In genomic region chr8:84979599-84980421, GRCm38 (mm10) we compare ENCODE assay signal across 8 mouse cellular contexts. TPM values are rescaled to one million over a fixed set of nuclear protein-coding genes. Genes with fewer than 3 reads are reported as not detected.
A peak's percentile ranks its signal among the peaks of the same experiment; 100 is the strongest.
DNase-seq lines count a peak whose midpoint lies in the region; ATAC-seq and TF ChIP-seq lines count a peak whose summit lies in the region.

No protein-coding gene starts in this region.

- H3K79me2 ChIP-seq in heart, adult 2 months (replicated peaks; ENCODE audit: control insufficient read depth, insufficient read depth, low read length), result no peaks in the 10 kb centered on the region

- peak overlapping the region; percentile 60 for H3K27ac ChIP-seq in embryonic facial prominence, embryonic 13.5 days
- peak overlapping the region; percentile 99 for H3K27ac ChIP-seq in heart, adult 2 months
- H3K27ac ChIP-seq in limb, embryonic 13.5 days, result no peak overlapping the region; the same call in 1 of the 2 replicates
- peak overlapping the region; percentile 45 for H3K27ac ChIP-seq in midbrain, embryonic 15.5 days
- H3K27ac ChIP-seq in spleen, adult 2 months (ENCODE audit: insufficient read depth, low read length), result peak overlapping the region; percentile 96

- peak overlapping the region; percentile 100 for H3K4me2 ChIP-seq in embryonic facial prominence, embryonic 13.5 days
- H3K4me2 ChIP-seq in limb, embryonic 13.5 days (replicated peaks), result peak overlapping the region; percentile 98
- peak overlapping the region; percentile 100 for H3K4me2 ChIP-seq in midbrain, embryonic 15.5 days

- DNase-seq in 3T3-L1 (ENCODE audit: low read depth, low spot score), result peak; percentile 99
- peak; percentile 70 to 90 for DNase-seq in adrenal gland, postnatal 4 days (ENCODE audit: low spot score in 2 of 2)
- DNase-seq in heart, adult 2 months, result peak; percentile 93 to 95
- peak; percentile 96 to 97 for DNase-seq in kidney, adult 8-10 months
- peak; percentile 93 to 97 for DNase-seq in spleen, adult 2 months (ENCODE audit: low read depth in 1 of 2, low spot score in 2 of 2)

- H3K27me3 ChIP-seq in embryonic facial prominence, embryonic 13.5 days, result peaks cover 40% of the 10 kb centered on the region
- no peaks in the 10 kb centered on the region for H3K27me3 ChIP-seq in heart, adult 2 months (ENCODE audit: control insufficient read depth, insufficient read depth, low read length)
- peaks cover 27% of the 10 kb centered on the region for H3K27me3 ChIP-seq in limb, embryonic 13.5 days
- H3K27me3 ChIP-seq in midbrain, embryonic 15.5 days (replicated peaks), result peaks cover 28% of the 10 kb centered on the region
- no peaks in the 10 kb centered on the region for H3K27me3 ChIP-seq in spleen, adult 2 months (ENCODE audit: control insufficient read depth, insufficient read depth, low read length)

- peak overlapping the region; percentile 59 for H3K9ac ChIP-seq in embryonic facial prominence, embryonic 13.5 days
- peak overlapping the region; percentile 81 for H3K9ac ChIP-seq in heart, adult 2 months (ENCODE audit: low read depth, low read length)
- peak overlapping the region; percentile 57 for H3K9ac ChIP-seq in limb, embryonic 13.5 days
- H3K9ac ChIP-seq in midbrain, embryonic 15.5 days, result peak overlapping the region; percentile 30

- WGBS in embryonic facial prominence, embryonic 13.5 days, result 1% methylated on average over 42 of the region's 42 CpGs
- WGBS in heart, adult 2 months, result 4% methylated on average over 36 of the region's 42 CpGs
- 4% methylated on average over 42 of the region's 42 CpGs for WGBS in limb, embryonic 13.5 days
- 3% methylated on average over 40 of the region's 42 CpGs for WGBS in midbrain, embryonic 15.5 days
- 3% methylated on average over 40 of the region's 42 CpGs for WGBS in spleen, adult 2 months

- peaks cover 84% of the 10 kb centered on the region for H3K4me1 ChIP-seq in embryonic facial prominence, embryonic 13.5 days
- H3K4me1 ChIP-seq in heart, adult 2 months (ENCODE audit: control insufficient read depth, insufficient read depth, low read length), result peaks cover 19% of the 10 kb centered on the region
- peaks cover 79% of the 10 kb centered on the region for H3K4me1 ChIP-seq in limb, embryonic 13.5 days
- peaks cover 68% of the 10 kb centered on the region for H3K4me1 ChIP-seq in midbrain, embryonic 15.5 days
- peaks cover 34% of the 10 kb centered on the region for H3K4me1 ChIP-seq in spleen, adult 2 months (ENCODE audit: control insufficient read depth, insufficient read depth, insufficient read length)

- TF ChIP-seq POLR2A in heart, adult 2 months (IDR thresholded peaks at IDR 0.05; ENCODE audit: insufficient read depth, low read depth, low read length), result peak; percentile 59
- TF ChIP-seq POLR2A in spleen, adult 2 months (IDR thresholded peaks at IDR 0.05; ENCODE audit: low read depth, low read length), result peak; percentile 49

- intact Hi-C loops in heart, adult 2 months (cut with DNase I), result loop anchor here (10.0 kb wide), 1 partner anchor 45 kb away; the partner anchor contains the start of genes Asna1 and Trir

- H3K9me3 ChIP-seq in embryonic facial prominence, embryonic 13.5 days, result no peaks in the 10 kb centered on the region
- H3K9me3 ChIP-seq in limb, embryonic 13.5 days, result no peaks in the 10 kb centered on the region
- H3K9me3 ChIP-seq in midbrain, embryonic 15.5 days, result no peaks in the 10 kb centered on the region

- no peaks in the 10 kb centered on the region for H3K36me3 ChIP-seq in embryonic facial prominence, embryonic 13.5 days
- H3K36me3 ChIP-seq in heart, adult 2 months (ENCODE audit: control insufficient read depth, insufficient read depth, low read length), result no peaks in the 10 kb centered on the region
- peaks cover 1% of the 10 kb centered on the region; the same call in 1 of the 2 replicates for H3K36me3 ChIP-seq in limb, embryonic 13.5 days
- no peaks in the 10 kb centered on the region for H3K36me3 ChIP-seq in midbrain, embryonic 15.5 days (replicated peaks)
- H3K36me3 ChIP-seq in spleen, adult 2 months (ENCODE audit: control insufficient read depth, insufficient read depth, low read length), result no peaks in the 10 kb centered on the region

- peak; percentile 27; the same call in 1 of the 2 replicates for ATAC-seq in embryonic facial prominence, embryonic 13.5 days (ENCODE audit: insufficient number of reproducible peaks, insufficient read depth, low FRiP score, low TSS enrichment, low read depth)
- peak; percentile 48 for ATAC-seq in limb, embryonic 13.5 days (ENCODE audit: low FRiP score, low read depth)
- ATAC-seq in midbrain, embryonic 15.5 days (replicated peaks), result peak; percentile 34

- no peak for TF ChIP-seq CTCF in heart, adult 2 months (IDR thresholded peaks at IDR 0.05)
- no peak for TF ChIP-seq CTCF in spleen, adult 2 months (IDR thresholded peaks at IDR 0.05; ENCODE audit: extremely low read depth, insufficient read depth, insufficient read length, insufficient replicate concordance)

- peak overlapping the region; percentile 60 for H3K4me3 ChIP-seq in embryonic facial prominence, embryonic 13.5 days
- H3K4me3 ChIP-seq in heart, adult 2 months, result peak overlapping the region; percentile 31
- H3K4me3 ChIP-seq in limb, embryonic 13.5 days, result peak overlapping the region; percentile 59
- peak overlapping the region; percentile 31 for H3K4me3 ChIP-seq in midbrain, embryonic 15.5 days
- H3K4me3 ChIP-seq in spleen, adult 2 months (ENCODE audit: extremely low read depth, insufficient read depth, insufficient read length), result peak overlapping the region; percentile 50

- TF ChIP-seq EP300 in heart, adult 2 months (IDR thresholded peaks at IDR 0.05; ENCODE audit: insufficient read depth, low read depth, low read length), result no peak

RNA-seq across cellular contexts. Expression of gene Junb, which starts 1.3 kb away (rescaled TPM):
- total RNA-seq in adrenal gland, postnatal 4 days (2021), result 10 to 100 TPM; 26.1 to 28.9 TPM
- 10.4 and 11.2 TPM in 2 replicates for polyA plus RNA-seq in embryonic facial prominence, embryonic 13.5 days (2015; fragmentation: Nextera tagmentation; extraction: Ambion mirVana)
- 10 to 100 TPM; 10.4 to 19.0 TPM for total RNA-seq in heart, adult 2 months (2021)
- polyA plus RNA-seq in heart, adult 2 months (2012; rRNA removed), result 13.1 and 17.3 TPM in 2 replicates
- 8.2 and 8.4 TPM in 2 replicates for polyA plus RNA-seq in limb, embryonic 13.5 days (2015; fragmentation: Nextera tagmentation; extraction: Ambion mirVana)
- 5.5 and 6.8 TPM in 2 replicates for polyA plus RNA-seq in midbrain, embryonic 15.5 days (2015; fragmentation: Nextera tagmentation; extraction: Ambion mirVana)
- 89.2 and 154 TPM in 2 replicates for polyA plus RNA-seq in spleen, adult 2 months (2012; rRNA removed)

RNA-seq across cellular contexts. Expression of gene Rnaseh2a, which starts 10.2 kb away (rescaled TPM):
- 100 to 1,000 TPM; 122 to 138 TPM for total RNA-seq in adrenal gland, postnatal 4 days (2021)
- 93.2 and 94.5 TPM in 2 replicates for polyA plus RNA-seq in embryonic facial prominence, embryonic 13.5 days (2015; fragmentation: Nextera tagmentation; extraction: Ambion mirVana)
- total RNA-seq in heart, adult 2 months (2021), result 10 to 100 TPM; 38.1 to 50.5 TPM
- polyA plus RNA-seq in heart, adult 2 months (2012; rRNA removed), result 33.7 and 46.3 TPM in 2 replicates
- 90.9 and 93.2 TPM in 2 replicates for polyA plus RNA-seq in limb, embryonic 13.5 days (2015; fragmentation: Nextera tagmentation; extraction: Ambion mirVana)
- 54.2 and 54.7 TPM in 2 replicates for polyA plus RNA-seq in midbrain, embryonic 15.5 days (2015; fragmentation: Nextera tagmentation; extraction: Ambion mirVana)
- 34.2 and 35.6 TPM in 2 replicates for polyA plus RNA-seq in spleen, adult 2 months (2012; rRNA removed)

RNA-seq across cellular contexts. Expression of gene Prdx2, which starts 10.4 kb away (rescaled TPM):
- 100 to 1,000 TPM; 617 to 655 TPM for total RNA-seq in adrenal gland, postnatal 4 days (2021)
- polyA plus RNA-seq in embryonic facial prominence, embryonic 13.5 days (2015; fragmentation: Nextera tagmentation; extraction: Ambion mirVana), result 888 and 1,010 TPM in 2 replicates
- total RNA-seq in heart, adult 2 months (2021), result 100 to 1,000 TPM; 591 to 662 TPM
- 464 and 584 TPM in 2 replicates for polyA plus RNA-seq in heart, adult 2 months (2012; rRNA removed)
- polyA plus RNA-seq in limb, embryonic 13.5 days (2015; fragmentation: Nextera tagmentation; extraction: Ambion mirVana), result 961 and 978 TPM in 2 replicates
- 1,276 and 1,344 TPM in 2 replicates for polyA plus RNA-seq in midbrain, embryonic 15.5 days (2015; fragmentation: Nextera tagmentation; extraction: Ambion mirVana)
- polyA plus RNA-seq in spleen, adult 2 months (2012; rRNA removed), result 149 and 164 TPM in 2 replicates

RNA-seq across cellular contexts. Expression of gene Gm49661, which starts 10.6 kb away (rescaled TPM):
- total RNA-seq in adrenal gland, postnatal 4 days (2021), result not detected
- polyA plus RNA-seq in embryonic facial prominence, embryonic 13.5 days (2015; fragmentation: Nextera tagmentation; extraction: Ambion mirVana), result not detected in 2 replicates
- total RNA-seq in heart, adult 2 months (2021), result 1 to 10 TPM; 1.3 to 2.1 TPM
- not detected in 2 replicates for polyA plus RNA-seq in heart, adult 2 months (2012; rRNA removed)
- not detected in 2 replicates for polyA plus RNA-seq in limb, embryonic 13.5 days (2015; fragmentation: Nextera tagmentation; extraction: Ambion mirVana)
- polyA plus RNA-seq in midbrain, embryonic 15.5 days (2015; fragmentation: Nextera tagmentation; extraction: Ambion mirVana), result not detected in 2 replicates
- not detected in 2 replicates for polyA plus RNA-seq in spleen, adult 2 months (2012; rRNA removed)

RNA-seq across cellular contexts. Expression of gene Hook2, which starts 10.6 kb away (rescaled TPM):
- 10 to 100 TPM; 10.6 to 13.8 TPM for total RNA-seq in adrenal gland, postnatal 4 days (2021)
- polyA plus RNA-seq in embryonic facial prominence, embryonic 13.5 days (2015; fragmentation: Nextera tagmentation; extraction: Ambion mirVana), result 23.2 and 24.7 TPM in 2 replicates
- total RNA-seq in heart, adult 2 months (2021), result 1 to 10 TPM; 2.0 TPM
- 2.3 and 2.4 TPM in 2 replicates for polyA plus RNA-seq in heart, adult 2 months (2012; rRNA removed)
- polyA plus RNA-seq in limb, embryonic 13.5 days (2015; fragmentation: Nextera tagmentation; extraction: Ambion mirVana), result 18.6 and 18.8 TPM in 2 replicates
- 38.9 and 41.1 TPM in 2 replicates for polyA plus RNA-seq in midbrain, embryonic 15.5 days (2015; fragmentation: Nextera tagmentation; extraction: Ambion mirVana)
- 3.6 and 3.9 TPM in 2 replicates for polyA plus RNA-seq in spleen, adult 2 months (2012; rRNA removed)

Comparison
In these comparisons a context has a peak if more than half of its experiments do, and no peak if none do; other contexts are left out.
1. H3K9ac ChIP-seq: peak in every context shown above with its lines; median percentile 81 in heart, adult 2 months; 59 in embryonic facial prominence, embryonic 13.5 days; 57 in limb, embryonic 13.5 days; 30 in midbrain, embryonic 15.5 days.